Mouse (Mus musculus) E14TG2a.4 (cell line): ENCODE measurements at regions not wholly inside any gene's neighbourhood (a gene's known extent, or its start where the extent isn't known, plus 50 kb on each side); places are given as distances from the start of the nearest gene placed in this dataset.

Experiments
- H3K27me3 ChIP-seq: 2 replicates; pipeline ENCODE4 v1.6.1; 2014; ENCODE audit warnings: low read length, control low read depth; ENCODE audit not compliant: insufficient read depth
- H3K36me3 ChIP-seq: 2 replicates; pipeline ENCODE4 v1.6.1; 2014; ENCODE audit warnings: low read length, control low read depth; ENCODE audit not compliant: insufficient read depth
- H3K4me1 ChIP-seq: replicated peaks from 2 replicates; pipeline ENCODE4 v1.6.1; 2014; ENCODE audit warnings: low read depth, low read length, control low read depth
- H3K4me3 ChIP-seq: replicated peaks from 2 replicates; pipeline ENCODE4 v1.5.1; 2014; ENCODE audit warnings: mild to moderate bottlenecking, low read length
- H3K9me3 ChIP-seq: 2 replicates; pipeline ENCODE4 v1.6.1; 2014; ENCODE audit warnings: low read length, control low read depth
- CTCF ChIP-seq: conservative IDR thresholded peaks from 2 replicates; pipeline ENCODE4 v1.5.1; 2014; ENCODE audit warnings: low read length
- NANOG ChIP-seq: IDR thresholded peaks from 2 replicates; pipeline ENCODE4 v1.6.1; 2014; ENCODE audit warnings: borderline replicate concordance, low read length, mixed read lengths
- POU5F1 ChIP-seq: IDR thresholded peaks from 2 replicates; pipeline ENCODE4 v1.6.1; 2014; ENCODE audit warnings: low read length, borderline replicate concordance

DNA sequence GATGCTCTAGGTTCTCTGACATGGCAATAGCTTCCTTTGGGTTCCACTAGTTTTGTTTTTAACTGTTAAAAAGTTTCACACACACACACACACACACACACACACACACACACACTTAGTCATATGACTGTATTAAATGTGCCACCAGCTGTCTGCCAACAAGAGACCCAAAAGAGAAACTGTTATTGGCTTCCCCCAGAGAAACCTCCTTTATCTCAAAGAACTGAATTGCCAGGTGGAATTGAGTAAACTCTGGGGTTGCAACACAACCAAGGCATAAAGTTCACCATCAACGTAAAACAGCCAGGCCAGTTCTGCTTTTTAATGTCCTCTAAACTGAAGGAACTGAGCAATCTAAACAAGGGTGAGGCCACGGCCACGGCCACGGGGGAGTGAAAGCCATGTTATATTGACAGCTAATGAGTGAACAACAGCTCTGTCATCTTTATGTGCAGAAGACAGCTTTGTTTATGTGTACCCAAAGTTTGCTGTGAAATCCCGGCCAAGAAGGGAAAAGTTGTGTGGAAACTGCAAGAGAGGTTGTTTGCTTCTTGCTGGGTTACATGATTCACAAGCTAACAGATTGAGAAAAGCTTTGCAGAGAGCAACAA lies 69.3 kb downstream of the Btg1 start:
- no peaks in the 10 kb centered on the region for H3K9me3 ChIP-seq
- TF ChIP-seq NANOG (no peak), POU5F1 (no peak), CTCF (no peak)
- no peaks in the 10 kb centered on the region for H3K27me3 ChIP-seq
- no peak overlapping the region for H3K4me3 ChIP-seq
- H3K36me3 ChIP-seq, result no peaks in the 10 kb centered on the region
- H3K4me1 ChIP-seq, result no peaks in the 10 kb centered on the region

- Histone ChIP-seq H3K4me1 (no peaks in the 10 kb centered on the region), H3K9me3 (no peaks in the 10 kb centered on the region), H3K4me3 (no peak overlapping the region), H3K36me3 (no peaks in the 10 kb centered on the region), H3K27me3 (no peaks in the 10 kb centered on the region)
- TF ChIP-seq NANOG (no peak), CTCF (no peak), POU5F1 (no peak)
Observed at GRCm38 (mm10) chr10:96686659-96687440, 70.0 kb downstream of the Btg1 start.

DNA sequence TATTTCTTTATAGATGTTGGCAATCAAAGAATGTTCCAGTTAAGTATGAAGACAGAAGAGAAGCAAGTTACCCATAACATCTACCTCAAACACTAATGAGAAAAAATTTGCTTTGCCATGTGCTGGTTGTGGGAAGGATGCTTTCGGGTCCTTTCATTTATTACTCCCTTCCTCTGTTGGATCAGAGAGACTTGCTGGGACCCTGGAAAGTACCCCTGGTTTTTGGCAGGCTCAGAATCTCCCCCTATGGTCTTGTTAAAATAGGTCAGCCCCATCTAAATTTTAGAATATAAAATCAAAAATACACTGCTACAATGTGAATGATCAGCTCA lies 70.6 kb downstream of the Btg1 start:
- Histone ChIP-seq H3K27me3 (no peaks in the 10 kb centered on the region), H3K9me3 (no peaks in the 10 kb centered on the region), H3K4me1 (no peaks in the 10 kb centered on the region), H3K36me3 (no peaks in the 10 kb centered on the region), H3K4me3 (no peak overlapping the region)
- TF ChIP-seq POU5F1, result no peak

- Histone ChIP-seq H3K27me3 (no peaks in the 10 kb centered on the region), H3K36me3 (no peaks in the 10 kb centered on the region), H3K4me1 (no peaks in the 10 kb centered on the region), H3K9me3 (no peaks in the 10 kb centered on the region), H3K4me3 (no peak overlapping the region)
- TF ChIP-seq POU5F1, result no peak
- no peak for TF ChIP-seq CTCF
- no peak for TF ChIP-seq NANOG
Observed at GRCm38 (mm10) chr10:96689976-96690867, 73.4 kb downstream of the Btg1 start.

GRCm38 (mm10) chr10:96690868-96691302 lies 74.1 kb downstream of the Btg1 start:
- Histone ChIP-seq H3K27me3 (no peaks in the 10 kb centered on the region), H3K9me3 (no peaks in the 10 kb centered on the region), H3K36me3 (no peaks in the 10 kb centered on the region), H3K4me1 (no peaks in the 10 kb centered on the region), H3K4me3 (no peak overlapping the region)
- no peak for TF ChIP-seq NANOG
- TF ChIP-seq POU5F1, result no peak

DNA sequence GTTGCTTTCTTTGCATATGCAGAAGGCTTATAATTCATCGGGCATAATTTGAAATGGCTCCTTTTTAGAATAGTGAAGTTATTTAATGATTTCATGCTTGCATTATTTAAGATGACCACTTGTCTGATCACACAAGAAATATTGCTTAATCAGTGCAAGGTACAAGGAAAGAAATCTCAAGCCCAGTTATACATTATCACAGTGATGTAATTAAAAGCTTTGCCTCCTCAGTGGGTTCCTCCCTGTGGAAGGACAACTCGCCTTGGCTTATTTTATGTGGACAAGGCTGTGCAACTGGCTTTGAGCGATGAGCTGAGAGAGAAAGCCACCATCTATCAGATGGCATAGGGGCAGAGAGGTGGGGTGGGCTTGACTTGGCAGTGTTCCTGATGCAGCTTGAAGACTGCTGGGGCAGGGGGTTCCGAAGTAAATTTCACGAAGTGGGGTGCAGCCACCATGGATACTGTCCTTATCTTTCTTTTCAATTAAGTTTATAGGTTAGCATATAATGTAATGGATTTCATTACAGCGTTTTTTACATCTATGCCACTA lies 74.6 kb downstream of the Btg1 start:
- H3K9me3 ChIP-seq, result no peaks in the 10 kb centered on the region
- H3K4me1 ChIP-seq, result no peaks in the 10 kb centered on the region
- TF ChIP-seq NANOG (no peak), CTCF (no peak), POU5F1 (no peak)
- H3K27me3 ChIP-seq, result no peaks in the 10 kb centered on the region
- H3K4me3 ChIP-seq, result no peak overlapping the region
- H3K36me3 ChIP-seq, result no peaks in the 10 kb centered on the region

DNA sequence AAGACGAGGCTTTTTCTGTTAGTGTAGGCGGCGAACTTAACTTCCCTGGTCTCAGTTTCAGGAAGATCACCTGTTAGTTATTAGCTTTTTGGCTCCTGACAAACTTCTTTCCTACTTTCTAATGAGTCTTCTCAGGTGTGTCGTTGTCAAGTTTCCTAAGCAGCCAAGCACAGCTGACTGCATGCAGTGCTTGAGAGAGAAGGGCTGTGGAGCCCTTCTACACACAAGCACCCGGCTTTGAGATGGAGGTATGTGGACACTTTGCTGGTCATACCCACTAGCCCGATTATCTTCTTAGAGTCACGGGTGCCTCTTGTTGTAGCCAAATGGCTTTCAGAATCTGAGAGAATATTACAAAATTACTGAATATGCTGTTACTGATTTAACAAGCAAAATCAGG lies 76.0 kb downstream of the Btg1 start:
- no peaks in the 10 kb centered on the region for H3K9me3 ChIP-seq
- no peaks in the 10 kb centered on the region for H3K36me3 ChIP-seq
- H3K4me1 ChIP-seq, result peaks cover 5% of the 10 kb centered on the region
- no peak overlapping the region for H3K4me3 ChIP-seq
- no peak for TF ChIP-seq CTCF
- TF ChIP-seq NANOG, result no peak
- TF ChIP-seq POU5F1, result no peak
- no peaks in the 10 kb centered on the region for H3K27me3 ChIP-seq

DNA sequence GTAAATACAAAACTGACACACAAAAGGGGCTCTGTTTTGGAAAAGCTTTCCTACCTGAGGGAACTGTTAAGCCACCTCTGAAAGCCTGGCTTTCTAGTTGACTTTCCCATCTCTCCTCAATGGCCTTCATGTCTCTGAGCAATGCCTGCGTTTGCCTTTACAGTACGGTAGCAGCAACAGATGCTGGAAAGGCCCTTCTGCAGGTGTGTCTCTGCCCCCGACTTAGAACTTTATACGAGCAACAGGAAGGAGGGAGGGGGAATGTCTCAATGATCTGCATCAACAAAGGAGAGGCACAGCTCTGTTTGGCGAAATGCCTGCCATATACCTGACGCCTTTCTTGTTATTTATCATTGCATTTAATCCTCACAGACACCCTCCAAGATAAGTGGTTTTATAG lies 77.0 kb downstream of the Btg1 start:
- no peaks in the 10 kb centered on the region for H3K36me3 ChIP-seq

More for the DNA sequence above, 77.0 kb downstream of the Btg1 start:
- Histone ChIP-seq H3K4me1 (peaks cover 7% of the 10 kb centered on the region), H3K4me3 (no peak overlapping the region), H3K27me3 (no peaks in the 10 kb centered on the region), H3K9me3 (no peaks in the 10 kb centered on the region)
- TF ChIP-seq POU5F1 (no peak), CTCF (no peak), NANOG (no peak)
